Mouse (Mus musculus) small intestine, adult 2 months (tissue): ENCODE measurements around the gene Ikbip.

Experiments used
- CTCF ChIP-seq: fragments of 200-500 bp; IDR thresholded peaks from 2 replicates; pipeline ENCODE4 v1.5.1; 2012; ENCODE audit warnings: low read depth, mild to moderate bottlenecking, control low read depth, inconsistent platforms, low read length, moderate library complexity, mixed read lengths; ENCODE audit not compliant: insufficient replicate concordance, insufficient read length; ENCODE audit errors: extremely low read depth
- POLR2A ChIP-seq: fragments of 200-500 bp; IDR thresholded peaks from 2 replicates; pipeline ENCODE4 v1.6.1; 2012; ENCODE audit warnings: low read depth, mild to moderate bottlenecking, control low read depth, inconsistent platforms, low read length, moderate library complexity

GRCm38 (mm10) chr10:91135302-91135972 is 52.7 kb downstream of the Ikbip start:
- TF ChIP-seq CTCF (no peak), POLR2A (no peak)
